Mouse (Mus musculus) lung, adult 10 weeks (tissue): ENCODE data around the gene Pi4ka. TPM values are rescaled to one million over a fixed set of nuclear protein-coding genes. Genes with fewer than 3 reads are reported as not detected.

Source experiments
- polyA plus RNA-seq: library from polyadenylated mRNA; stranded (reverse); fragments of 350-450 nt; fragmentation: Illumina TruSeq; extraction: RNeasy Lipid Tissue Mini Kit (QIAGEN cat#74804); gene quantifications from one replicate; pipeline ENCODE4 v1.2.3, GENCODE M21; 2014; ENCODE audit warnings: low read depth, low replicate concordance; ENCODE audit not compliant: insufficient read depth

Pi4ka gene
- polyA plus RNA-seq = 34.8 TPM

DNA sequence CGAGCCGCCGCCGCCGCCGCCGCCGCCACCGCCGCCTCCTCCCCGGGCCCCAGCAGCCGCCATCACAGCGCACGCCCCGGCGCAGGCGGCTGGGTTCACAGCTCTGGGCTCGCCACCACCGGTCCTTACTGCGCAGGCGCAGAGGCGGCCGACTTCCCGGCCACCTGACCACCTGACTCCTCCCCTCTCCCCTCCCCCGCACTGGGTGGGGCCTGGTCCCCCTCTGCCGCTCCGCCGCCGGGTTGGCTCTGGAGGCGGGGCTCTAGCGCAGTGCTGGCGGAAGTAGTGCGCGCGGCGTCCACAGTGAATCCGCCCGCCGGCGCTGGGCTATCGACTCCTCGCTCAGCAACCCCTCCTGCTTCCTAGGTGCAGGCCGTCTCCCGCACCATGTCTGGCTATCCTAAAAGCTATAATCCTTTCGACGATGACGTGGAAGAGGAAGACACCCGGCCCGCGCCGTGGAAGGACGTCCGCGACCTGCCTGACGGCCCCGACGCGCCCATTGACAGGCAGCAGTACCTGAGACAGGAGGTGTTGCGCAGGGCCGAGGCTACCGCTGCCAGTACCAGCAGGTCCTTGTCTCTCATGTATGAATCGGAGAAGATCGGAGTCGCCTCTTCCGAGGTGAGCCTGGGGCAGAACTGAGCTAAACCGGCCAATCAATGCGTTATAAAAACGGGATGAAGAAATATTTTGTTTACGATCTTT, at the start of gene Pi4ka, which contains the start of gene Snap29:
Gene Pi4ka, minus strand, starts transcription at position 579 of the 708 bp plus-strand sequence.
Gene Snap29, plus strand, starts transcription at position 251 of the 708 bp plus-strand sequence.

DNA sequence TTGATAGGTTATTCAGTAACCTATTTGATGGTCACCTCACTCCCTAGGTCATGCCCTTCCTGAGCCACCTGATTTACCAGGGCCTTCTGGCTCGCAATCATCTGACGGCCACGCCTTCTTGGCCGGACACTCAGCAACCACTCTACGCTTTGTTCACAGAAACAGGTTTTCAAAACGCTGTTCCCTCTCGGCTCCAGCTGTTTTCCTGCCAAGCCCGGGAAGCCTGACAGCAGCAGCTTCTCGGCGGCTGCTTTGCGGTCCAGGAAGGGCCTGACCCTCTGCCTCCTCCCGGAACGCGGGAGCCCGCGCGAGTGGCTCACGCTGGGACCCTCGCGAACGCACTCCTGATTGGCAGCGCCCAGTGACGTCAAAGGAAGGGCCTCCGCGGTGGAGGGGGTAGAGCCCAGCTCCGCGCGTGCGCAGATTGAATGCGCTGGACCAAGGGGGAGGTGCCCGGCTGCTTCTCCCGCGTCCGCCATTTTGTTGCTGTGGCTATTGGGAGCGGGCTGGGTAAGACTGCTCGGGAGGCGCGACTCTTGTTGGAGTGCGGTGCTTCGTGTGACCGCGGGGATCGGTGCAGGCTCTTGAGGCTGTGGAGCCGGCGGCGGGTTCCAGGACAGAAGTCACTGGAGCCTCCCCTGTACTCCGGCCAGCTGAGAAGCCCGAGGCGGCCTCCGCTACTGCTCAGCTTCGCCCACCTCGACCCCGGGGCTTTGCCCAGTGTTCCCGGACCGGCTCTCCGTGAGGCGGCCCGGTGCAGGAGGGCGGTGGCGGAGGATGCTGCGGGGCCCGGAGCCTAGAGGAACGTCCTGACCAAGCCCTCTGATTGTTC, 45.6 kb upstream of the Pi4ka start, which contains the start of gene Crkl:
Gene Crkl, plus strand, starts transcription at position 447 of the 832 bp plus-strand sequence.

DNA sequence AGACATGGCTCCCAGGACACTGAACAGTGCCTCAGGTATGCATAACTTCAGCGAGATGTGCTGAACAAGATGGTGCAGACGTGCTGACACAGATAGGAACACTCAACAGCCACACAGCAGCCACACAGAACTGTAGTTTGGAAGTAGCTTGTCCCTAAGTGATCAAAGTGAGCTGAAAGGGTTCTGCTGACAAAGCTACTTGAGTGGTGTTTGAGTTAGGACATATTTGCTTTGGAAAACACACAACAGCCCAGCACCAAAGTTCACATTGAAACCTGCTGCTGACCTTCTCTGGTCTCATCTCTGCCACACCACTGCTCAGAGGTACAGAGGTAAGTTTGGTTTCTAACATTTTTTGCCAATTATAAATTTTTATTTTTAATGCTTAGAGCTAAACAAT, 75.0 kb downstream of the Pi4ka start, which contains the start of gene Serpind1:
Gene Serpind1, plus strand, starts transcription at position 256 of the 400 bp plus-strand sequence.

DNA sequence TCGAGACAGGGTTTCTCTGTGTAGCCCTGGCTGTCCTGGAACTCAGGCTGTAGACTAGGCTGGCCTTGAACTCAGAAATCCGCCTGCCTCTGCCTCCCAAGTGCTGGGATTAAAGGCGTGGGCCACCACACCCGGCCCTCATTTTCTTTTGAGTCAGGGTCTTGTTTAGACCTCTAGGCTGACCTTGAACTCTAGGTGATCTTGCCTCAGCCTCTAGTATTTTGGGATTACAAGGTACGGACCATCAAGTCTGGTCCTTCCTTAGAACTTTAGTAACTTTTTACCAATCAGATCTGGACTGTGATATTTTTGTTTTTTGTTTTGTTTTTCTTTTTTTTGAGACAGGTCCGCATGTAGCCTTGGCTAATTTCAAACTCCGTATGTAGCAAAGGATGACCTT, 130.4 kb downstream of the Pi4ka start, which contains the start of gene Tmem191c:
Gene Tmem191c, plus strand, starts transcription at position 357 of the 400 bp plus-strand sequence.

DNA sequence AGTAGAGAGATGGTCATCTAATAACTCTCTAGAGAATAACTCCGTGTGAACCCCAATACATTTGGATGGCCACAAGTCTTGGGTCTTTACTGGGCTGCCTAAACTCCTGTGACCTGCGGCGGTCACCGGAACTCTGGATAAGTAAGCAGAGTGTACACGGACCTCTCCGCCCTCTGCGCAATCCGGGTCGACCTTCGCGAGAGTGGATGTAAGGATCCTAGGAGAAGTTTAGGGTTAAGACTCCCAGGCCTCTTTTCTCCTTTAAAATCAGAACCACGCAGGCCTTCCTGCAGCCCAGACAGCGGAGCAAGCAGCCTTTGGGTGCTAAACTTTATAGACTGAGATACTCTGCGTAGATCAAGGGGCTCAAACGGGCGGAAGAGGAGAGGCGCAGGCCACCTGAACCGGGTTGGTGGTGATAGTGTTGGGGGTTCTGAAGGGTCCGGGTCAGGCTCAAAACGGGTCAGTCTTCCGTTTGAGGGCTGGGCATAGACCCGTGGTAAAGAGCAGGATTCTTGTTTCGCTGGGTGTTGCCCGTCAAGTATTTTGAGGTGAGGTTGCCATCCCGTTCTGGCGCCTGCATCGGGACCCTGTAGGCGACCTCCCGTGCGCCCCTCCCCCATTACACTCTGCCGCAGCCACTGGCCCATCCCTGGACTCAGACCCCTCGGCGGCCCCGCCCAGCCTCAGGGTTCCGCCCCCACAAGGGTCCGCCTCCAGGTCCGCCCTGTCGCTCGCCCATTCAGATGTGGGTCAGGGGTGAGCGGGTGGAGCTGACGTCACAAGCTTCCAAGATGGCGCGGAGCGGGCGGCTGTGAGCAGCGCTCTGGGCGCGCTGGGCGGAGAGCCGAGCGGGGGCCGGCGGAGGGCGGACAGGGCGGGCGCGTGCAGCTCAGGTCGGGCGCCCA, 173.1 kb downstream of the Pi4ka start, which contains the start of gene Hic2:
Gene Hic2, plus strand, starts transcription at position 779 of the 908 bp plus-strand sequence.

Other genes starting within 250 kb of the Pi4ka start
- 95.1 TPM for gene Ube2l3, start 203.7 kb downstream of the Pi4ka start, polyA plus RNA-seq
- not detected for gene Rimbp3, start 197.7 kb downstream of the Pi4ka start, polyA plus RNA-seq
- gene Hic2, start 172.7 kb downstream of the Pi4ka start, polyA plus RNA-seq = 0.52 TPM
- gene Tmem191c, start 130.2 kb downstream of the Pi4ka start, polyA plus RNA-seq = 3.7 TPM
- gene Serpind1, start 74.9 kb downstream of the Pi4ka start, polyA plus RNA-seq = 1.6 TPM
- 15.6 TPM for gene Snap29, start 328 bp downstream of the Pi4ka start, polyA plus RNA-seq
- gene Crkl, start 45.7 kb upstream of the Pi4ka start, polyA plus RNA-seq = 12.3 TPM
- 0.99 TPM for gene Aifm3, start 83.3 kb upstream of the Pi4ka start, polyA plus RNA-seq
- 42.2 TPM for gene Lztr1, start 102.4 kb upstream of the Pi4ka start, polyA plus RNA-seq
- gene Thap7, start 124.8 kb upstream of the Pi4ka start, polyA plus RNA-seq = 28.1 TPM
- gene Lrrc74b, start 154.9 kb upstream of the Pi4ka start, polyA plus RNA-seq = 5.4 TPM
- 5.4 TPM for gene P2rx6, start 155.6 kb upstream of the Pi4ka start, polyA plus RNA-seq
- gene Slc7a4, start 176.9 kb upstream of the Pi4ka start, polyA plus RNA-seq = 10.1 TPM
- gene Smpd4, start 213.0 kb upstream of the Pi4ka start, polyA plus RNA-seq = 7.3 TPM
- 5.2 TPM for gene Ccdc74a, start 240.2 kb upstream of the Pi4ka start, polyA plus RNA-seq